In genomic region chr8:70359411-70359810, GRCm38 (mm10) we compare ENCODE assay signal across 13 mouse cellular contexts. TPM values are rescaled to one million over a fixed set of nuclear protein-coding genes. Genes with fewer than 3 reads are reported as not detected.
DNase-seq lines count a peak whose midpoint lies in the region; ATAC-seq and TF ChIP-seq lines count a peak whose summit lies in the region.
"Had no signal": no experiment of that assay in that cellular context is flagged by ENCODE, and none has a peak within 500 bp of the region (broad histone marks: within the 10 kb centered on the region; RNA-seq: fewer than 3 reads in every experiment).

No protein-coding gene starts in this region.

- DNase-seq in heart, postnatal 14 days: peak; percentile 32 to 57
- no peak for DNase-seq in heart, postnatal 36 days
- DNase-seq in ovary, postnatal 14 days (ENCODE audit: low spot score): peak; percentile 34
- DNase-seq in ovary, postnatal 36 days (ENCODE audit: low spot score): no peak
- DNase-seq in embryonic facial prominence, embryonic 14.5 days (ENCODE audit: low spot score): peak; percentile 83
- DNase-seq in layer of hippocampus, postnatal 10 days (ENCODE audit: low spot score in 2 of 2): no peak
- DNase-seq: forebrain, postnatal 0 days; thymus, postnatal 14 days had no signal

- no peaks in the 10 kb centered on the region for H3K9me3 ChIP-seq in embryonic facial prominence, embryonic 14.5 days (ENCODE audit: control insufficient read depth, low read length)
- H3K9me3 ChIP-seq: hindbrain, embryonic 15.5 days; neural tube, embryonic 12.5 days had no signal

- no peak overlapping the region for H3K4me3 ChIP-seq in embryonic facial prominence, embryonic 14.5 days (ENCODE audit: low read depth, low read length)
- no peak overlapping the region for H3K4me3 ChIP-seq in myocyte
- H3K4me3 ChIP-seq: hindbrain, embryonic 15.5 days; neural tube, embryonic 12.5 days had no signal

- H3K4me2 ChIP-seq in embryonic facial prominence, embryonic 14.5 days (ENCODE audit: low read depth, low read length): no peak overlapping the region
- no peak overlapping the region for H3K4me2 ChIP-seq in myocyte (ENCODE audit: low read depth)
- H3K4me2 ChIP-seq: hindbrain, embryonic 15.5 days; neural tube, embryonic 12.5 days had no signal

- intact Hi-C loops in heart, postnatal 14 days (cut with DNase I): no loop called here
- intact Hi-C loops in heart, postnatal 36 days (cut with DNase I): no loop called here

- no peak overlapping the region for H3ac ChIP-seq in myocyte (ENCODE audit: control insufficient read depth, insufficient read length)

- ATAC-seq in embryonic facial prominence, embryonic 14.5 days (ENCODE audit: low read depth): peak; percentile 70
- ATAC-seq: forebrain, postnatal 0 days had no signal

- H3K27ac ChIP-seq in embryonic facial prominence, embryonic 14.5 days (replicated peaks; ENCODE audit: low read depth, low read length): no peak overlapping the region
- H3K27ac ChIP-seq: hindbrain, embryonic 15.5 days; macrophage; neural tube, embryonic 12.5 days had no signal

- WGBS in embryonic facial prominence, embryonic 14.5 days: 22% methylated on average over 3 of the region's 3 CpGs

- 0 out of 2 replicates have a peak, but pooled peaks cover 4% of the 10 kb centered on the region for H3K4me1 ChIP-seq in embryonic facial prominence, embryonic 14.5 days (ENCODE audit: control insufficient read depth, insufficient read depth, low read length)
- H3K4me1 ChIP-seq: neural tube, embryonic 12.5 days had no signal

- no peaks in the 10 kb centered on the region for H3K79me2 ChIP-seq in myocyte (ENCODE audit: control insufficient read depth, insufficient read depth)

- H3K9ac ChIP-seq in embryonic facial prominence, embryonic 14.5 days (ENCODE audit: low read depth, low read length): 0 out of 2 replicates have a peak overlapping the region, but pooled peaks have one; percentile 16
- H3K9ac ChIP-seq: forebrain, postnatal 0 days; hindbrain, embryonic 15.5 days; neural tube, embryonic 12.5 days had no signal

- no peaks in the 10 kb centered on the region for H3K36me3 ChIP-seq in embryonic facial prominence, embryonic 14.5 days (ENCODE audit: control insufficient read depth, insufficient read depth, low read length)
- H3K36me3 ChIP-seq in myocyte (ENCODE audit: control insufficient read depth, insufficient read depth): no peaks in the 10 kb centered on the region
- H3K36me3 ChIP-seq: G1E; hindbrain, embryonic 15.5 days; neural tube, embryonic 12.5 days had no signal

- no peak for TF ChIP-seq POLR2A in myocyte (IDR thresholded peaks at IDR 0.05; ENCODE audit: insufficient read length, low read depth)

- H3K27me3 ChIP-seq in embryonic facial prominence, embryonic 14.5 days (replicated peaks; ENCODE audit: control insufficient read depth, insufficient read depth, low read length): no peaks in the 10 kb centered on the region
- H3K27me3 ChIP-seq in myocyte (ENCODE audit: control insufficient read depth, insufficient read depth, insufficient read length): peaks cover 5% of the 10 kb centered on the region
- H3K27me3 ChIP-seq: neural tube, embryonic 12.5 days had no signal

TF ChIP-seq in myocyte, 11 proteins besides CTCF, POLR2A, EP300 and RAD21:
- TF ChIP-seq POLR2AphosphoS2 (IDR thresholded peaks at IDR 0.05; ENCODE audit: insufficient read length, low read depth): no peak
- TF ChIP-seq REST (IDR thresholded peaks at IDR 0.05; ENCODE audit: insufficient read depth, insufficient read length): peak; percentile 69
- TF ChIP-seq CEBPB (IDR thresholded peaks at IDR 0.05; ENCODE audit: insufficient read depth, poor library complexity, severe bottlenecking): no peak
- TF ChIP-seq MAX (IDR thresholded peaks at IDR 0.05; ENCODE audit: low read depth): no peak

RNA-seq across cellular contexts. Expression of gene Upf1, which starts 6.3 kb away (rescaled TPM):
- 10 to 100 TPM; 41.3 to 44.0 TPM for total RNA-seq in heart, postnatal 14 days (2021)
- 10 to 100 TPM; 45.4 to 46.0 TPM for total RNA-seq in heart, postnatal 36 days (2021)
- 18.9 and 19.1 TPM in 2 replicates for polyA plus RNA-seq in embryonic facial prominence, embryonic 14.5 days (2014; fragmentation: Nextera tagmentation; extraction: Ambion mirVana)
- 35.8 TPM for polyA plus RNA-seq in myocyte (2012; fragmentation: generic; extraction: Trizol)
- 10 to 100 TPM; 50.8 to 51.0 TPM for total RNA-seq in layer of hippocampus, postnatal 10 days (2021)

RNA-seq across cellular contexts. Expression of gene Comp, which starts 13.9 kb away (rescaled TPM):
- 1 to 10 TPM; 2.4 to 3.8 TPM for total RNA-seq in heart, postnatal 14 days (2021)
- 1 to 10 TPM; 4.3 to 5.6 TPM for total RNA-seq in heart, postnatal 36 days (2021)
- polyA plus RNA-seq in embryonic facial prominence, embryonic 14.5 days (2014; fragmentation: Nextera tagmentation; extraction: Ambion mirVana): 9.5 and 9.9 TPM in 2 replicates
- 0.05 TPM for polyA plus RNA-seq in myocyte (2012; fragmentation: generic; extraction: Trizol)
- total RNA-seq in layer of hippocampus, postnatal 10 days (2021): under 1 TPM in 1 of 2 experiments, not detected in 1; 0.31 TPM
- total RNA-seq: G1E had no signal
- polyA plus RNA-seq: macrophage had no signal

RNA-seq across cellular contexts. Expression of gene Gdf1, which starts 29.8 kb away (rescaled TPM):
- total RNA-seq in heart, postnatal 14 days (2021): not detected
- not detected for total RNA-seq in heart, postnatal 36 days (2021)
- 1.7 TPM in 1 of 2 replicates, not detected in the other for polyA plus RNA-seq in embryonic facial prominence, embryonic 14.5 days (2014; fragmentation: Nextera tagmentation; extraction: Ambion mirVana)
- 2.6 TPM for polyA plus RNA-seq in myocyte (2012; fragmentation: generic; extraction: Trizol)
- 10 to 100 TPM; 13.2 to 23.5 TPM for total RNA-seq in layer of hippocampus, postnatal 10 days (2021)
- total RNA-seq: G1E had no signal
- polyA plus RNA-seq: G1E, macrophage had no signal

RNA-seq across cellular contexts. Expression of gene Cers1, which starts 43.8 kb away (rescaled TPM):
- total RNA-seq in heart, postnatal 14 days (2021): under 1 TPM; 0.56 to 0.72 TPM
- total RNA-seq in heart, postnatal 36 days (2021): under 1 TPM; 0.33 to 0.64 TPM
- polyA plus RNA-seq in embryonic facial prominence, embryonic 14.5 days (2014; fragmentation: Nextera tagmentation; extraction: Ambion mirVana): 10.0 and 10.7 TPM in 2 replicates
- polyA plus RNA-seq in myocyte (2012; fragmentation: generic; extraction: Trizol): 4.4 TPM
- total RNA-seq in layer of hippocampus, postnatal 10 days (2021): 10 to 100 TPM; 94.6 to 99.0 TPM
- polyA plus RNA-seq: G1E, macrophage had no signal

RNA-seq across cellular contexts. Expression of gene Cope, which starts 57.1 kb away (rescaled TPM):
- 100 to 1,000 TPM; 160 to 164 TPM for total RNA-seq in heart, postnatal 14 days (2021)
- 100 to 1,000 TPM; 157 TPM for total RNA-seq in heart, postnatal 36 days (2021)
- 314 and 345 TPM in 2 replicates for polyA plus RNA-seq in embryonic facial prominence, embryonic 14.5 days (2014; fragmentation: Nextera tagmentation; extraction: Ambion mirVana)
- polyA plus RNA-seq in myocyte (2012; fragmentation: generic; extraction: Trizol): 236 TPM
- total RNA-seq in layer of hippocampus, postnatal 10 days (2021): 100 to 1,000 TPM; 122 to 145 TPM

Comparison
In these comparisons a context has a peak if more than half of its experiments do, and no peak if none do; other contexts are left out.
1. DNase-seq: peak in heart, postnatal 14 days (2 of 2), ovary, postnatal 14 days (single experiment) and embryonic facial prominence, embryonic 14.5 days (single experiment); none in heart, postnatal 36 days (0 of 2), ovary, postnatal 36 days (single experiment) and layer of hippocampus, postnatal 10 days (0 of 2).
2. RNA of gene Gdf1, which starts 29.8 kb away (total RNA-seq): 13.2 to 23.5 TPM in layer of hippocampus, postnatal 10 days; not detected in heart, postnatal 36 days and not detected in heart, postnatal 14 days; every median in the first group is over 10 times any median in the second.